Comparison of ENCODE assay signal across 28 mouse cellular contexts in genomic region chr12:13125054-13125453, GRCm38 (mm10).
"Had no signal": no experiment of that assay in that cellular context is flagged by ENCODE, and none has a peak within 500 bp of the region (broad histone marks: within the 10 kb centered on the region; RNA-seq: fewer than 3 reads in every experiment).

No protein-coding gene starts in this region.

- DNase-seq: left cerebral cortex, postnatal 4 days; liver; liver, embryonic 13.5 days; liver, postnatal 0 days; lung, adult 18-20 months; lung, adult 2 months; lung, embryonic 14.5 days; lung, postnatal 10 days; lung, postnatal 14 days; lung, postnatal 36 days; lung, postnatal 4 days; midbrain, embryonic 14.5 days had no signal

- H3K4me1 ChIP-seq: liver, embryonic 12.5 days; liver, embryonic 13.5 days; liver, embryonic 15.5 days; megakaryocyte, embryonic 14.5 days; midbrain, embryonic 12.5 days; midbrain, embryonic 13.5 days; midbrain, embryonic 15.5 days had no signal

- H3K36me3 ChIP-seq: limb, embryonic 12.5 days; limb, embryonic 13.5 days; limb, embryonic 15.5 days; liver, embryonic 12.5 days; liver, embryonic 13.5 days; liver, embryonic 15.5 days; lung, embryonic 15.5 days; midbrain, embryonic 10.5 days; midbrain, embryonic 12.5 days; midbrain, embryonic 13.5 days; midbrain, embryonic 15.5 days; neural tube, embryonic 12.5 days had no signal

- H3K9me3 ChIP-seq: limb, embryonic 12.5 days; limb, embryonic 13.5 days; limb, embryonic 15.5 days; liver, embryonic 12.5 days; liver, embryonic 13.5 days; liver, embryonic 15.5 days; lung, embryonic 15.5 days; megakaryocyte, embryonic 14.5 days; midbrain, embryonic 10.5 days; midbrain, embryonic 12.5 days; midbrain, embryonic 13.5 days; midbrain, embryonic 15.5 days; neural tube, embryonic 12.5 days had no signal

- H3K4me3 ChIP-seq: limb, embryonic 12.5 days; limb, embryonic 13.5 days; limb, embryonic 15.5 days; liver, embryonic 12.5 days; liver, embryonic 13.5 days; liver, embryonic 15.5 days; lung, embryonic 15.5 days; megakaryocyte, embryonic 14.5 days; midbrain, embryonic 10.5 days; midbrain, embryonic 12.5 days; midbrain, embryonic 13.5 days; midbrain, embryonic 15.5 days; myocyte; neural tube, embryonic 12.5 days had no signal

- H3K27me3 ChIP-seq: limb, embryonic 12.5 days; limb, embryonic 13.5 days; liver, embryonic 13.5 days; liver, embryonic 15.5 days; lung, embryonic 15.5 days; midbrain, embryonic 12.5 days; midbrain, embryonic 13.5 days; midbrain, embryonic 15.5 days; neural tube, embryonic 12.5 days had no signal

- H3K27ac ChIP-seq: limb, embryonic 12.5 days; limb, embryonic 13.5 days; limb, embryonic 15.5 days; liver, embryonic 12.5 days; liver, embryonic 13.5 days; liver, embryonic 14.5 days; liver, embryonic 15.5 days; lung, embryonic 15.5 days; macrophage; midbrain, embryonic 10.5 days; midbrain, embryonic 12.5 days; midbrain, embryonic 13.5 days; midbrain, embryonic 15.5 days; neural tube, embryonic 12.5 days had no signal

- ATAC-seq: liver, embryonic 12.5 days; liver, postnatal 0 days; lung, postnatal 0 days; midbrain, embryonic 13.5 days had no signal
